Mouse (Mus musculus): ENCODE data around the gene Olfr1358.

Gene Olfr1358

GRCm38 (mm10) chr10:78569686-78570085, 52.5 kb downstream of the Olfr1358 start:
- DNase-seq (ENCODE audit: low read depth, low spot score) = no peak
